Mouse (Mus musculus): ENCODE results near the gene Tspan3.
A peak's percentile ranks its signal among the peaks of the same experiment; 100 is the strongest.

Tspan3 gene

GRCm38 (mm10) chr9:56154572-56154971 is 10.7 kb downstream of the Tspan3 start:
- DNase-seq = no peak

DNA sequence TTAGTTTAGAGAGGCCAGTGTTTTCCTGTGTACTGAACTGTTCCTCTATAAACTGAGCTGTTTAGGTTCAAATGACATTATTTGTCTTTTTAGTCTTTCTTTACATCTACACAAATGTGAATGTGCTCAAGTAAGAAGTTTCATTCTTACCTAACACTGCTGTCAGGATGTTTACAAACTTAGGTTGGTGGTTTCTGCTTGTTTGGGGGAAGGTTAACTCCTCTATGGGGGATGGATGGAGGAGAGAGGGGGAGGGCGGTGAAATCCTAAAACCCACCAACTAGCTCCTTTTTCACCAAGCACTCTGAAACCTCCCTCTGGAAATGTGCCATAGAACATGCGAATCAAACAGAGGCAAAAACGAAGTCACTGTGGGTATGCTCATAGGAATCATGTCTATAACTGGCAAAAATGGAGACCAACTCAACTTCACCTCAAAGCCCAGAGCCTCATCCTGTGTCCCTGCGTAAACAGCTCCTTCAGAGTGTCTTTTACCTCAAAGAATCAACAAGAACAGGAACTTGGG is 12.7 kb downstream of the Tspan3 start:
- no peak for DNase-seq

DNA sequence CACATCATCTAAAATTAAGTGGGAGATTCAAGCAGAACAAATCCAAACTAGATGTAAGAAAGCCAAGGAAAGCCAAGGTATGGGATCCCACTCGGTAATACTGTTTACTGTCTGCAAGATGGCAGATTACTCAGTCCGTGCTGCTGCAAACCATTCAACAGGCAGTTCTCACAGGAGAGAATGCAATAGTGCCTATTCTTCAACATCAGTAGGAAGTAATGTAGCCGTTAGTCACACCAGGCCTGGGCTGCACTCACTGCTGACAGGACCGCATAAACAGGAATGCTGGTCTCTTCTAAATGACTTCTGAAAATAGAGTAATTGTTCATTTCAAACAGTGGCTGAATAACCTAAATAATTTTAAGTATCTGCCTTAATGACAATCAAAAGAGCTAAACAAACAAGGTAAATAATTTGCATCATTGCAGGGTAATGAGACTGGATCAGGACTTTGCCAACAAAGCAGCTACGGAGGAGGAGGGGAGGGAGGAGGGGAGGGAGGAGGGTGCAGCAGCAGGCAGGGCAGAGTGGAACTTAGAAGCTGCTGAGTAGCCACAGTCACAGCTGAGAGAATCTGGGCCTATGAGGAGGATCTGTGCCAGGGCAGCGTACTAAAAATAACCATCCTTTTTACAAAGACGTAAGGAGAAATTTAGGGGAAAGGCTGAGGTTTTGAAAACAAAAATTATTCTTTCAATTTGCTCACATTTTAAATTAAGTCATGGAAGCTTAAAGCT is 13.4 kb downstream of the Tspan3 start:
- DNase-seq = peak; percentile 25 to 44

DNA sequence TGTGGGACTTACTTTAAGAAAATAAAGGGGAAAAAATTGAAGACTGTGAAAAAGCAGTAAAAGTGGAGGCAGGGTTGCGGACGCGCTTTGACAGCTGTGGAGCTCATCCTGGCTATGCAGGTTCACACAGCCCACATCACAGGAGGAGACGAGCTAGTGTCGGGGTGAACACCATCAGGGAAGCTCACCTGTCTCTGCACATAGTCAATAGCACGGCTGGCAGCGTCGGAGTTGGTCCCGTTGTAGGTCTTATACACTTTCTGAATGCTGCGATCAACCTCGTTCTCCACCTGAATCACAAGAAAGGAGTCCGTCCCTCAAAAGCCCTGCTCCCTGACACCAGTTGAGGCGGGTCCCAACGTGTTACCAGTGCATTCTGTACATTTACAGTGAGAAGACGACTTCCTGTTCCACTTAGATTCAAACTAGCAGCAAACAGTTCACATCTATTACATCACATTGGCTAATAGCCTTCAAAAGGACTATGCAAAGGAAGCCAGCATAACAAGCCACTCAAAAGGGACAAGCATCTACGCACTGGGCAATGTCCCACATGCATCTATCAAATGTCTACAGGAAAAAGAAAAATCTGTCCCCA is 18.9 kb downstream of the Tspan3 start:
- DNase-seq = no peak

DNA sequence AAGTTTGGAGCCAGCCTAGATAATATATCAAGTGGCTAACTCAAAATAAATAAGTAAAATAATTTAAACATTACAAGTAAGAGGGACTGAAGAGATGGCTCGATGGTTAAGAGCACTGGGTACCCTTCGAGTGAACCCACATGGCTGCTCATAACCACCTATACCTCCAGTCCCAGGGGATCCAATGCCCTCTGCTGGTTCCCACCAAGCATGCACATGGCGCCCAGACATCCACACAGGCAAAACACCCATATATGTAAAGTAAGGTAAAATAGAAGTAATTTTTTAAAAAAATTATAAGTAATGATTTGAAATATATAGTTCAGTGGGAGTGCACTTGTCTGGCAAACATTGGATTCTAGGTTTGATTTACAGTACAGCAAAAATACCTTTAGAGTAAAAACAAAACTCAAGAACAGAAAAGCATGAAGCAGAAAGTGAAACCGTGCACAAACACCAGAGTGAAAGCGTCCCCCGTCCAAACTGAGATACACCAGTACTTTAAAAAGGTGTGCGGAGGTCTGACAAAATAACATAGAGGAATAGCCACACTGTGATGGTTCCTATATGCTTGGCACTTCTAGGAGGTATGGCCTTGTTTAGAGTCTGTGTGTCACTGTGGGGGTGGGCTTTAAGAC is 20.8 kb downstream of the Tspan3 start:
- no peak for DNase-seq

GRCm38 (mm10) chr9:56141776-56142175 is 23.5 kb downstream of the Tspan3 start:
- no peak for DNase-seq

DNA sequence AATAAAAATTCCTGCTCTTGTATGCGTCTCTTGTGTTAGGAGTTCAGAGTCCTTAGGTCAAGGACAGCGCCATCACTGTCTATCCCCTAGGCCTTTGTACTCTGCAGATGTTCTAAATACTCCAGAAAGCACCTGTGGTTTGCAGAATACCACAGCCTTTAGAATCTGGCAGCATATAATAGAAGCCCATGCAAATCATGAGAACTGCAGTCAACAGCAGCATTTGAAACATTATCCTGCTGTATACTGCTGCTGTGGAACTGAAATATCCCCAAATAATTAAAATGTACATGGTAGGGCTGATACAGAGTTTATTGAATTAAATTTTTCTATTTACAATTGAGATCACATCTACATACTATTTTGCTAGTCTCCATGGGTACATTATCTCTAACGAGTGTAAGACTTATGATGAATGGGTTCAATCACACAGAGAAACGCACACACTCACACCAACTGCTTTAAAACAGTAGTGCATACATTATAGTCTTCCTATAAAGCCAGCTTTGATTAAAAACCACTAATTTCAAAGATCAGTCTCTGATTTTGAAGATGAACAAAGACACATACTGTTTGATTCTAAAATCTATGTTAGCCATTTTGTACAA is 29.6 kb downstream of the Tspan3 start:
- no peak for DNase-seq

- no peak for DNase-seq
Observed at GRCm38 (mm10) chr9:56134614-56135013, 30.7 kb downstream of the Tspan3 start.

GRCm38 (mm10) chr9:56133970-56134369 is 31.3 kb downstream of the Tspan3 start:
- no peak for DNase-seq

- no peak for DNase-seq
Observed at GRCm38 (mm10) chr9:56131813-56132525, 33.3 kb downstream of the Tspan3 start.

- DNase-seq = no peak
Observed at GRCm38 (mm10) chr9:56130536-56130935, 34.7 kb downstream of the Tspan3 start.

DNA sequence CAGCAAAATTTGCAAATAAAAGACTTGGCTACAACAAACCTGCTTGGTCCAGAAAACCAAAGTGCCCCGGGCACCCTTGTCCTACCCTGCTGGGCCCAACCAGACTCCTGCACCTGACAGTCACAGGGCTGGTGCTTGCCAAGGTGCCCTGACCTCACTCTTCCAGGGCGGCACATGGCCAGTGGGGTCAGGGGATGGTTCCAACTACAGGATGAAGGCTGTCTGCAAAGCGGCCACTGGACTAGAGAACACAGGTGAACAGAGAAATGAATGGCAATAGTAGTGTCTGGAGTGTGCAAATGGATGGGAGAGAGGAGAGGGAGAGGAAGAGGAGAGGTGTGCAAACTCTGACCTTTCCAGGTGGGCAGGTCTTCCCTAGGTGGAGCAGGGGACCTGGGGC is 35.3 kb downstream of the Tspan3 start:
- DNase-seq = no peak

- no peak for DNase-seq
Observed at GRCm38 (mm10) chr9:56128331-56128730, 36.9 kb downstream of the Tspan3 start.

- DNase-seq = no peak
Observed at GRCm38 (mm10) chr9:56126453-56127173, 38.7 kb downstream of the Tspan3 start.

GRCm38 (mm10) chr9:56124561-56124960 is 40.7 kb downstream of the Tspan3 start:
- DNase-seq = no peak

GRCm38 (mm10) chr9:56123613-56124012 is 41.7 kb downstream of the Tspan3 start:
- no peak for DNase-seq

GRCm38 (mm10) chr9:56122973-56123372 is 42.3 kb downstream of the Tspan3 start:
- no peak for DNase-seq

DNA sequence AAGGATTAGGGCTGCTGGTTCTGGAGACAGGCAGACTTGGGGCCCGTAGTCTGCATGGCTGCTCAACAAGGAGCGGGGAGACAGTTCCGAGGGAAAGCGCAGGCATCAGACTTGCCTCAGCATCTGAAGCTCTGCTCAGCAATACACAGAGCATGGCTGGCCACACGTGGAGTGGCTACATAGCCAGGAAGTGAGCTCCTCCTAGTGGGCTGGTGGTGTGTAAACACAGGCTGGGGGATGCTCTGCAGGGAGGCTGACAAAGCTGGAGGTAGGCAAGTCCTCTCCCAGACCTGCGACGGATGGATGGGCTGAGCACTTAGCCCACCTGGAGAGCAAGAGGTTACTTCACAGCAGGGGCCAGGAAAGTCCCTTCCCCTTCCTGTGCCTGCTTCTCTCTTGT is 44.2 kb downstream of the Tspan3 start:
- peak; percentile 60 to 65 for DNase-seq

DNA sequence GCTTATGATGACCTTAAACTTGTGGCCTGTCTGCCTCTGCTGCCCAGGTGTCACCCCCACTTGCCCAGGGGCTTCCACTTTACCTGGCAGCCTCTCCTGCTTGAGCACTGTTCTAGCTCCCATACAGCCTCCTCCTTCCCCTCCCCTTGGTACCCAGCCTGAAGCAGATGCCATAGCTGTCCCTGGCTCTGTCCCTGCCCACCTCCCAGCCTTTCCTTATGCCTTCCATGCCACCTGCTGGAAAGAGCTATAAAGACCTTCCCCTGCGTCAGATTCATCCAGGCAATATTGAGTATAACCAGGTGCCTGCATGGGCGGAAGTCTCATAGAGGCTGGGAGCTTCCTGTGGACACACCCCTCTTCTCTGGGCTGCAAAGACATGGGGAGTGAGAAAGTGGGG is 45.6 kb downstream of the Tspan3 start:
- DNase-seq = no peak

GRCm38 (mm10) chr9:56118582-56118981 is 46.7 kb downstream of the Tspan3 start:
- peak; percentile 68 to 69 for DNase-seq

DNA sequence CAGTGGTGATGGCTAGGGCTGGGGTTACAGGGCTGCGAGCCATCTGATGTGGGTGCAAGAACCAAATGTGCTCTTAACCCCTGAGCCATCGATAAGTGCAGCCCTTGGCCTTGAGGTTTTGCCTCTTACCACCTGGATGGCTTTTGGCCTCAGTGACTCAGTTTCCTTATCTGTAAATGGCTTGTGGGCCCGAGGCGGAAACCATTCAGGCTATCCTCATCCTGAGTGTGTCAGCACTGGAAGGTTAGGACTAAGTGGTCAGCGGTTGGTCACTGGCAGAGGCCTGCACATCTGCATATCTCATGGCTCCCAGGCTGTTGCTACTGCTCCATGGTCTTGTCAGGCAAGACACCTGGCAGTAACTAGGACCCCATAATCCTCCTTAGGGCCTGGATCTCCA is 47.2 kb downstream of the Tspan3 start:
- no peak for DNase-seq

- peak; percentile 54 to 60 for DNase-seq
Observed at GRCm38 (mm10) chr9:56108174-56108573, 57.1 kb downstream of the Tspan3 start.
